Mouse (Mus musculus) kidney, adult 2 months (tissue): ENCODE measurements around the gene Gdf3. TPM values are rescaled to one million over a fixed set of nuclear protein-coding genes. Genes with fewer than 3 reads are reported as not detected.
A peak's percentile ranks its signal among the peaks of the same experiment; 100 is the strongest.

Experiments used
- DNase-seq: peaks from one replicate; pipeline ENCODE4 v3.0.0; 2021
- H3K27ac ChIP-seq: fragments of 200-500 bp; 2 replicates; pipeline ENCODE4 v1.5.1; 2012; ENCODE audit warnings: low read depth, low read length, control low read depth, inconsistent platforms; ENCODE audit not compliant: insufficient read depth
- H3K27me3 ChIP-seq: fragments of 200-500 bp; replicated peaks from 2 replicates; pipeline ENCODE4 v1.6.1; 2012; ENCODE audit warnings: mild to moderate bottlenecking, moderate library complexity, low read length, inconsistent platforms; ENCODE audit not compliant: control insufficient read depth, insufficient read depth
- H3K36me3 ChIP-seq: fragments of 200-500 bp; 2 replicates; pipeline ENCODE4 v1.6.1; 2012; ENCODE audit warnings: mild to moderate bottlenecking, moderate library complexity, low read length, inconsistent platforms; ENCODE audit not compliant: control insufficient read depth, insufficient read depth
- H3K4me1 ChIP-seq: fragments of 200-500 bp; 2 replicates; pipeline ENCODE4 v1.6.1; 2011; ENCODE audit warnings: low read length; ENCODE audit not compliant: control insufficient read depth, insufficient read depth
- H3K4me3 ChIP-seq: fragments of 200-500 bp; 2 replicates; pipeline ENCODE4 v1.5.1; 2011; ENCODE audit warnings: mild to moderate bottlenecking, low read depth, low read length, control low read depth; ENCODE audit not compliant: insufficient read depth
- CTCF ChIP-seq: fragments of 200-500 bp; conservative IDR thresholded peaks from 2 replicates; pipeline ENCODE4 v1.5.1; 2011; ENCODE audit warnings: low read depth, mild to moderate bottlenecking, control low read depth, low read length, moderate library complexity, mixed read lengths; ENCODE audit not compliant: insufficient read depth, insufficient read length
- POLR2A ChIP-seq: fragments of 200-500 bp; IDR thresholded peaks from one replicate; pipeline ENCODE4 v1.6.1; 2011; ENCODE audit warnings: low read depth, low read length, control low read depth
- WGBS: fragments of 180-500 bp; shearing (Covaris S2); methylation state at CpG from one replicate; pipeline ENCODE4 v1.1.7; 2018; 5-methylcytosine and 5-hydroxymethylcytosine counted together
- polyA plus RNA-seq: library from polyadenylated mRNA; depleted of rRNA; stranded (reverse); fragments of >200 nt; gene quantifications from 2 replicates; pipeline ENCODE4 v1.2.3, GENCODE M21; 2012

Gdf3 gene
- polyA plus RNA-seq, 1 experiment: not detected

GRCm38 (mm10) chr6:122600066-122600646 is 9.7 kb downstream of the Gdf3 start:
- 86% methylated on average over 7 of the region's 7 CpGs for WGBS
- no peak for TF ChIP-seq POLR2A
- Histone ChIP-seq H3K27ac (no peak overlapping the region), H3K27me3 (no peaks in the 10 kb centered on the region), H3K4me3 (no peak overlapping the region), H3K4me1 (peaks cover 4% of the 10 kb centered on the region; the same call in 1 of the 2 replicates), H3K36me3 (no peaks in the 10 kb centered on the region)
- no peak for DNase-seq

GRCm38 (mm10) chr6:122599054-122599737 is 10.7 kb downstream of the Gdf3 start:
- H3K4me3 ChIP-seq: no peak overlapping the region
- 91% methylated on average over 9 of the region's 9 CpGs for WGBS
- peaks cover 4% of the 10 kb centered on the region; the same call in 1 of the 2 replicates for H3K4me1 ChIP-seq
- DNase-seq: no peak
- no peaks in the 10 kb centered on the region for H3K36me3 ChIP-seq
- peak overlapping the region; percentile 26; the same call in 1 of the 2 replicates for H3K27ac ChIP-seq
- TF ChIP-seq CTCF (no peak), POLR2A (no peak)
- no peaks in the 10 kb centered on the region for H3K27me3 ChIP-seq

- 52% methylated on average over 6 of the region's 6 CpGs for WGBS
- Histone ChIP-seq H3K27ac (peak overlapping the region; percentile 26; the same call in 1 of the 2 replicates), H3K36me3 (no peaks in the 10 kb centered on the region), H3K27me3 (no peaks in the 10 kb centered on the region), H3K4me3 (no peak overlapping the region), H3K4me1 (peaks cover 4% of the 10 kb centered on the region; the same call in 1 of the 2 replicates)
- TF ChIP-seq CTCF: no peak
- DNase-seq: peak; percentile 78
Measured at GRCm38 (mm10) chr6:122598436-122598835, 11.5 kb downstream of the Gdf3 start.

- 93% methylated on average over 4 of the region's 4 CpGs for WGBS
- TF ChIP-seq POLR2A (no peak), CTCF (no peak)
- H3K4me3 ChIP-seq: no peak overlapping the region
- no peaks in the 10 kb centered on the region for H3K36me3 ChIP-seq
- no peak overlapping the region; the same call in 1 of the 2 replicates for H3K27ac ChIP-seq
- H3K27me3 ChIP-seq: no peaks in the 10 kb centered on the region
- H3K4me1 ChIP-seq: peaks cover 4% of the 10 kb centered on the region; the same call in 1 of the 2 replicates
- DNase-seq: no peak
Measured at GRCm38 (mm10) chr6:122598014-122598413, 11.9 kb downstream of the Gdf3 start.

GRCm38 (mm10) chr6:122596608-122597007 is 13.3 kb downstream of the Gdf3 start:
- Histone ChIP-seq H3K4me3 (no peak overlapping the region), H3K27me3 (no peaks in the 10 kb centered on the region), H3K4me1 (peaks cover 4% of the 10 kb centered on the region; the same call in 1 of the 2 replicates), H3K27ac (no peak overlapping the region), H3K36me3 (no peaks in the 10 kb centered on the region)
- TF ChIP-seq POLR2A: no peak
- no peak for TF ChIP-seq CTCF
- 87% methylated on average over 7 of the region's 7 CpGs for WGBS
- DNase-seq: no peak

- Histone ChIP-seq H3K27ac (no peak overlapping the region), H3K36me3 (no peaks in the 10 kb centered on the region), H3K27me3 (no peaks in the 10 kb centered on the region), H3K4me3 (no peak overlapping the region), H3K4me1 (peaks cover 4% of the 10 kb centered on the region; the same call in 1 of the 2 replicates)
- TF ChIP-seq POLR2A (no peak), CTCF (peak; percentile 59)
- DNase-seq: peak; percentile 67
- WGBS: 18% methylated on average over 7 of the region's 7 CpGs
Measured at GRCm38 (mm10) chr6:122595637-122596036, 14.2 kb downstream of the Gdf3 start.

GRCm38 (mm10) chr6:122592905-122593304 is 17.0 kb downstream of the Gdf3 start:
- Histone ChIP-seq H3K4me3 (no peak overlapping the region), H3K4me1 (no peaks in the 10 kb centered on the region), H3K27ac (no peak overlapping the region), H3K36me3 (no peaks in the 10 kb centered on the region), H3K27me3 (no peaks in the 10 kb centered on the region)
- 92% methylated on average over 2 of the region's 2 CpGs for WGBS
- no peak for DNase-seq
- TF ChIP-seq POLR2A (no peak), CTCF (no peak; the same call in 1 of the 2 replicates)
